Mouse (Mus musculus) 416B (cell line): ENCODE measurements around the gene Slc5a10.
A peak's percentile ranks its signal among the peaks of the same experiment; 100 is the strongest.

Experiments used
- DNase-seq: peaks from one replicate; pipeline ENCODE4 v3.0.0; 2011; ENCODE audit warnings: low read depth

The Slc5a10 gene

DNA sequence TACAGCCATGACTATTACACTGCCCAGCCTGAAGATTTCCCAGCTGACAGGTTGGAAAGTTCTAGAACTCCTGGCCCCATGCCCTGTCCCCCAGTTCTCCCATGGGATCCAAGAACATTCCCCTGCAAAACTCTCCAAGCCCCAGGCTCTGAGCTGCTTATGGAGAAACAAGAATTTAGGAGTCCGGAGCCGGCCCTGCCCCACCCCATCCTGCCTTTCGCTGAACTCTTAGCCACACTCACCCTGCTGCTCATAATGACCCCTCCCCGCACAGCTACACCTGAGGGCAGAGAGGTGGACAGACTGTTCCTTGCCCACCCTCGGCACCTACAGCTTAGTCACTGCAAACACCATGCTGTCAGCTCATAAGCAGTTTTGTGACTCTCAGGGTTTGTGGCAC lies 52.8 kb downstream of the Slc5a10 start:
- no peak for DNase-seq

DNA sequence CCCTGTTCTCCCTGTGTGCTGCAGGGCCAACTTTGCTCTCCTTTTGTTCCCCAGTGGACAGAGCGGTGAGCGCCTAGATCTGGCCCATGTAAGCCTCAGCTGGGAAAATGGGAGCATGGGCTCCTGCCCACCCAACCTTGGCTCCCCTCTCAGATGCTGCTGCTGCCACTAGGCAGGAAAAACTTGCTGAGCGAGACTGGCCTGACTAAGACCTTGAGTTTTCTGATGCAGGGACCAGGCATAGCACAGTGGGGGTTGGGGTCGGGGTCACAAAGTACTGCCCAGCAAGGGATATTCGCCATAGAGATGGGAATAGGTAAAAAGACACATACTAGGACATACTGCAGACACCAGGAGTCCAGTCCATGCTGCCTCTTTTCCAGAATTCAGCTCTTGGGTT lies 53.4 kb downstream of the Slc5a10 start:
- DNase-seq = no peak

DNA sequence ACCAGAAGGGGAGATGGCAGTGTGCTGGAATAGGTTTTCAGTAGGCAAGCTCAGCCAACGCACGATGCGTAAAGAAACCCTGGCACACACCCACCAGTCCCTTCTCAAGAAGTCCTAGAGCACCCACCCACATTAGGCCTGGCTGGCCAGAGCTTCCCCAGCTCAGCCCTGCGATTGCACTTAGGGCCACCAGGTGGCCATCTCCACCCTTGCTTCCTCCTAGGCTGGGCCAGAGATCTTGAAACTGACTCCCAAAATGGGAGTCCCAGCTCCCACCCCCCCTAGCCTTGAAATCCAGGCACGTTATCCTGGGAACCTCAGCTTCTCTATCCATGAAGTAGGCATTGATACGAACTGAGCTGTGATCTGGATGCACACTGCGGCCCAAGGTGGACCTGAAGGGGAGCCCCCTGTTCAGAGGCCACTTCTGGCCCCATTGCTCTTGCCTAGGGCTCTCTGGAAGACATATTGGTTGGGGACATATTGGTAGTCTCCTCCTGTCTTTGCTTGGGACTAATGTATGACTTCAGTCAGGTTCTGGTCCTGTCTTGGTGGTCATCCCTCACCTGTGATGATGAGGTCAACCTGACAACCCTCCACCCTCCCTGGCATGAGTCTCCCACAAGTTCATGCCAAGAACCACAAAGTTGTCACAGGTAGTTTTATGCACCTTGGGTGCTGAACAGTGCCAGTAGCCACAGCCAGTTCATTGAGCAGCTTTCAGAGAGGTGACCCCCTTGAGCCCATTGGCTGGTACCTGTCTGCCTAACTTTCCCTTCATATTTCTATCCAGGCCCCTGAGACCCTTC lies 54.4 kb downstream of the Slc5a10 start:
- peak; percentile 50 for DNase-seq

DNA sequence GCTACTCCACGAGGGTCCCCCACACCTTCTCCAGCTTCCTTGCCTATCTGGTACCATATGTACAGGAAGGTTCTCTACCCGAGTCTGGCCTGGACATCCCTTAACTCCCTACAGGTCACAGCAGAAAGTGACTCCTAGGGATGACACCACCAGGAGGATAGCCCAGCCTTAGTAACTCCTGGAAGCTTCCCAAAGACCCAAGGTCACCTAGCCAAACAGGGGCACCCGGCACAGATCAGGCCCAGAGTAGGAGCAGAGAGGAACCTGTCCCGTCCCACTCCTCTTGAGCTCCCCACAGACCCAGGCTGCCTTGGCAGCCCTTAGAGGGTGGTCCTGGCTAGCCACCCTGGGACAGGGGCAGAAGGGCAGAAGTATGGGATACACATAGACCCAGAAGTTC lies 55.2 kb downstream of the Slc5a10 start:
- no peak for DNase-seq

DNA sequence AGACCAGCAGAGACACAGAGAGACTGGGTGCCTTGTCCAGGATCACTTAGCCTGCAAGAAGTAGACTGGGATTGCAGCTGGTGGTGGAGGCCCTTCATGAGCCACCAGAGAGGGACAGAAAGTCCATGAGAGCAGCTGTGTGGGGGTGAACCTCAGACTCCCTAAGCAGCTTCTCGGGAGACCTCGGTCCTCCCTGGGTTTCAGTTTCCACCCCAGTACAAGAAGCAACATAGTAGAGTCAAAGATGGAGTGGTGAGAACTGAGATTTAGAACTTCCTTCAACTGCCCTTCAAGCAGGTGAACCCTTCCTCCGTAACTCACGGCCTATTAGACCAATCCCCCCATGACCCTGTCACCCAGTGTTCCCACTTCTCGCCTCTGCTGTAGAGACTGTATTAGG lies 58.4 kb downstream of the Slc5a10 start:
- no peak for DNase-seq

DNA sequence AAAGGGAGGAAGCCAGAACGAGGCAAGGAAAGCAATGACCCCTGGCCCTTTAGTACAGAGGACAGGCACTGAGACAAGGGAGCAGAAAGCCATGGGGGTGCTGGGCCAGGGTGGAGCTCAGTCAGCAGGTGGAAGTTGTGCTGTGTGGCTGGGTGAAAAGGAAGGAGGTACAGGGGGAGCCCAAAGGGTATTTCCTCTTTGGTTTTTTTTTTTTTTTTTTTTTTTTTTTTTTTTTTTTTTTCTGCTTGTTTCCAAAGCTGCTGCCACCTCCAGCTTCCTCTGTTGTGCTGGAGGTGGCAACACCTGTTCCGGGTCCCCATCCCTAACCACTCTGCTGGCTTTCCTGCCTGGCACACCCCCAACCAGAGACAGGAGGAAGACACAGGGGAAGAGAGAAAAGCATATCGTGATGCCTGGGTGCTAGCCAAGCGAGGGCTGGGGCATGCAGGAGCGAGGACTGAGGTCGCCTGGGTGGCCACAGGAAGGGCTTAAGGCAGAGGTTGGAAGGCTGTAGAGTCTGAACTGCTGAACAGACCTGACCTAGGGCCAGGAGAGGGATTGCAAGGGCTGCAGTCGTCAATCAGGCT lies 59.7 kb downstream of the Slc5a10 start:
- no peak for DNase-seq

DNA sequence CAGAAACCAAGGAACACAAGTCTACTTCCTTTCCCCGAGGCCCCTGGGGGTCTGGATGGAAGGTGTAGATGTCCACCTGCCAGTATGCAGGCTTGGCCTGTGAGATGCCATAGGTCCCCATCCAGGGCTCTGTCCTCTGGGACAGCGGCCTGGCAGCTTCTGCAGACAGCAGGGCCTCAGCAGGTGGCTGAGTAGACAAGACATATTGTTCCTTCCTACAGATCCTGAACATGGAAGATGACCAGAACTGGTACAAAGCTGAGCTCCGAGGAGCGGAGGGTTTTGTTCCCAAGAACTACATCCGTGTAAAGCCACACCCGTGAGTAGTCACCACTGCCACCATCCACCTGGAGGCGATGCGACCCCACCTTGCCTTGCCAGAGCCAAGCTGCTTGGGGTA lies 60.6 kb downstream of the Slc5a10 start:
- DNase-seq = no peak

DNA sequence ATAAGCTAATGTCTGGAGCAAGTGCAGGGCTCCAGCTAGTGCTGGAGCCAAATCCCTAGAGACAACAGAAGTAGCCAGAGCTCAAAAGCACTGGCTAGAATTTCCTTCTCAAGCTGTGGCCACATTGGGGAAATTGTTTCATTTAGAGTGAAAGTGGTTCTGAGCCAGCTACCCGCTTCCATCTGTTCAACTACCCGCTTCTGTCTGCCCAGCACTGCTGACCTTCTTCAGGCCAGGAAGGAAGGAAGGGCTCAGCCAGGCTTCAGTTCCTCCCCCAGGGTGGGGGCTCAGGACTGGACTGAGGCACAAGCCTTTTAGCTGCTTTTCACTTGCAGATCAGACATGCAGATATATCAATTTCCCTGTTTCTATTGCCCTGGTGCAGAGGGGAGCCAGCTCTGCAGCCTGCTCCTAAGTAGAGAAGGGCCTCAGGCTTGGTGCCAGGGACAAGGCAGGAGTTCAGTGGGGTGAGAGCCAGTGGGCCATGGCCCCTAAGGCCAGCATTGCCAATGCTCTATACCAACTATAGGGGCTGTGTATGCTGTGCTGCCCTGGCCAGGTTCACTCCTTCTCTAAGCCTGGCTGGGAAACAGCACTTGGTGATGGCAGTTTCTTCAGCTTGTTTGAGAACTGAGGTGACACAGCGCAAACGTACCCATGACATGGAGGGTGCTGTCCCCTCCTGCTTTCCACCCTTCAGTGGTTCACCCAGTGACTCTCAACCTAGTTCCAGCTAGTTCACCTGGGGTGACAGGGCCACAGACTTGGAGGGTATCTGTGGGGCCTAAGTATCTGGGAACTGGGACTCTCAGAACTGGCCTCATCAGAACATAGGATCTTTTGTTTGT lies 61.4 kb downstream of the Slc5a10 start:
- DNase-seq = peak; percentile 49

- no peak for DNase-seq
Observed at GRCm38 (mm10) chr11:61658360-61658922, 62.2 kb downstream of the Slc5a10 start.

DNA sequence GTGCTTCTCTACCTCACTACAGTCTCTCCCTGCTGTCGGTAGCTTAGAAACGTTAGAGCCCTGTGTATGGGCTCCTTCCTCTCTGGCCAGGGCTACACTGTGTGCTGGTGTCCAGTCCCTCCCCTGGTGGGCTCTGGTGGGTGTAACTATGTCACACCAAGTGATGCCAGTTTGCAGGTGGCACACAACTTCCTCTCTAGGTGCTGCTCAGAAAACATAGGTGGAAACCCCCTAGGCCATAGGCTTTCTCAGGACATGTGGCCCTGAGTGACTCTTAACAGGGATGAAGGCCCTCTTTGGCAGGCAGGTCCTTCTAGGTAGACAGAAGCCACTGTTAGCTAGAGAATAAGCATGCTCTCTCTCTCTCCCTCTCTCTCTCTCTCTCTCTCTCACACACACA lies 63.2 kb downstream of the Slc5a10 start:
- DNase-seq = no peak

GRCm38 (mm10) chr11:61656148-61656850 lies 64.3 kb downstream of the Slc5a10 start:
- no peak for DNase-seq

GRCm38 (mm10) chr11:61655649-61656048 lies 65.0 kb downstream of the Slc5a10 start:
- no peak for DNase-seq

GRCm38 (mm10) chr11:61654786-61655311 lies 65.8 kb downstream of the Slc5a10 start:
- no peak for DNase-seq

GRCm38 (mm10) chr11:61653568-61653967 lies 67.1 kb downstream of the Slc5a10 start:
- DNase-seq = no peak

DNA sequence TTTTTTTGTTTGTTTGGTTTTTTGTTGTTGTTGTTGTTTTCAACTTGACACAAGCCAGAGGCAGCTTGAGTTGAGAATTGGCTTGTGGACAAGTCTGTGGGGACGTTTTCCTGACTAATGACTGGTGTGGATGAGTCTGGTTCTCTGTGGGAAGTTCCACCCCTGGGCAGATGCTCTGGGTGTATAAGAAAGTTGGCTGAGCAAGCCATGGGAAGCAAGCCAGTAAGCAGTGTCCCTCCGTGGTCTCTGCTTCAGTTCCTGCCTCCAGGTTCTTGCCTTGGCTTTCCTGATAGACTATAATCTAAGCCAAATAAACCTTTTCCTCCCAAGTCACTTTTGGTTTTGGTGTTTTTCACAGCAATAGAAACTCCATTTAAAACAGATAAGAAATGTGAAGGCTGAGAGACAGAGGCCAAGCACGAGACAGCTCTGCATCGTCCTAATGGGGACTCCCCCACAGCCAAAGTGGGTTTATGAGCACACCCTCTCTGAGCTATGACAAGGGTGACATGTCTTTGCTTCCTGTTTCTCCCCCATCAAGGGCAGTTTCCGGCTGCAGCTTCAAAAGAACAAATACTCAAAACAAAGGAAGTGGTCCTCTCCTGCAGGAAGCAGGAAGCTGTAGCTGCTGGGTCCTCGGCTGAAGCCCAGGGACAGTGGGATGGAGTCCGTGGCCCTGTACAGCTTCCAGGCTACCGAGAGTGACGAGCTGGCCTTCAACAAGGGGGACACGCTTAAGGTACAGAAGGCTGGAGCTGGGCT lies 67.8 kb downstream of the Slc5a10 start, which contains the start of gene Grap:
Gene Grap, plus strand, starts transcription at position 580 of the 762 bp plus-strand sequence.
- DNase-seq = peak; percentile 71

GRCm38 (mm10) chr11:61652216-61652615 lies 68.4 kb downstream of the Slc5a10 start:
- DNase-seq = no peak

GRCm38 (mm10) chr11:61650470-61651265 lies 70.0 kb downstream of the Slc5a10 start:
- DNase-seq = no peak

GRCm38 (mm10) chr11:61649626-61650025 lies 71.0 kb downstream of the Slc5a10 start:
- no peak for DNase-seq

DNA sequence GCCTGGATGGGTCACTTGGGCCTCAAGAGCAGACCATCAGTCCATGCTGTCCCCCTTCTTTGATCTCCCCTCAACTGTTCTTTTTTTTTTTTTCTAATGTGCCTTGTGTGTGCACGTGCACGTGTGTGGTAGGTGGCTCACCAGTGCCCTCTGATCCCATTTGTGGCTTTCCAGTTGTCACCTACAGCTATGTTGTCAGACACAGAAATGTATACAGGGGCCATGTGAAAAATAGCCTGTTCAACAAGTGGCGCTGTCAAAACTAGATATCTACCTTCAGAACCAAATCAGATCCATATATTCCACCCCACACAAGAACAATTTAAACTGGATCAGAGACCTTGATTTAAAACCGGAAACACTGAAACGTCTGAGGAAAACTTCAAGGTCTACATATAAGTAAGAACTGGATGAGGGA lies 71.5 kb downstream of the Slc5a10 start:
- no peak for DNase-seq

GRCm38 (mm10) chr11:61648749-61649115 lies 71.9 kb downstream of the Slc5a10 start:
- no peak for DNase-seq
